Mouse (Mus musculus) ES-CJ7 (cell line): ENCODE data around the gene Ifna11.
"Not testable (repeated sequence)": the region's sequence is repeated elsewhere in the genome, so short reads cannot be mapped to it uniquely, and the experiment has no call there.

ENCODE experiments used
- DNase-seq: peaks from one replicate; pipeline ENCODE4 v3.0.0; 2011; ENCODE audit warnings: low read depth, low spot score

The Ifna11 gene

DNA sequence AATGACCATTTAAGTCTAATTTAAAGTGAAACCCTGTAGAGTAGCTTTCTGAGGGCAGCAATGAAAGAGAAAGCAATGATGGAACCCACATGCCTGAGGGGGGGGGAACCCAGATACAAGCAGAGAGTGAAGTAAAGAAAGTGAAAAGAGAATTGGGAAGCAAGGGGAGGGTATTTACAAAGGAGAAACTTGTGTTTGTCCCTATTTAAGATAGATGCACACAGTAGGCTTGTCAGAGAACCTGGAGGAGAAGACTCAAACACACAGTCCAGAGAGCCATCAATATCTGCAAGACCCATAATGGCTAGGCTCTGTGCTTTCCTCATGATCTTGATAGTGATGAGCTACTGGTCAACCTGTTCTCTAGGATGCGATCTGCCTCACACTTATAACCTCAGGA lies at the start of gene Ifna11:
TSS of gene Ifna11 (plus strand) at position 301 of the 400 bp plus-strand sequence.
- DNase-seq = no peak

- DNase-seq = not testable (repeated sequence)
These were observed 46.2 kb upstream of the Ifna11 start, which contains the start of gene Gm13290 for GRCm38 (mm10) chr4:88773534-88773933. Gene Gm13290, plus strand, starts transcription at chr4:88773834.

- not testable (repeated sequence) for DNase-seq
These were observed 43.1 kb upstream of the Ifna11 start, which contains the start of gene Gm13289 for GRCm38 (mm10) chr4:88776622-88777021. Gene Gm13289, plus strand, starts transcription at chr4:88776922.

DNA sequence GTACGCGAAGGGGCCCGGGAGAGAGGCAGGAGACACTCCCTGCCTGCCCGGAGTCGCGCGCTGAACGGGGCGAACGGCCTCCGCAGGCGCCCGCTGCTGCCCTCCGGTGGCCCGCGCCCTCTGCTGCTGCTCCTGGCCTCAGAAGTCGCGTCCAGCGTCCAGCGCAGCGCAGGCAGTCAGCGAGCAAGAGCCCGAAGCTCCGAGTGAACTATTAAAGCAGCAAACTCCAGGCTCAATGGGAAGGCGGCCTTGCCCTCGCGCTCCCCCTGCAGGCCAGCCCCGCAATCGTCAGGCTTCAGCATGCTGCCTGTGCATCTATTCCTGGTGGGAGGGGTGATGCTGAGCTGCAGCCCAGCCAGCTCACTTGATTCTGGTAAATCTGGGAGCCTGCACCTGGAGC lies 40.2 kb upstream of the Ifna11 start, which contains the start of gene Gm13272:
TSS of gene Gm13272 (plus strand) at position 301 of the 400 bp plus-strand sequence.
- not testable (repeated sequence) for DNase-seq

GRCm38 (mm10) chr4:88780320-88780719 lies 39.4 kb upstream of the Ifna11 start:
- DNase-seq = not testable (repeated sequence)

- not testable (repeated sequence) for DNase-seq
These were observed 37.9 kb upstream of the Ifna11 start, which contains the start of gene Ifnz for GRCm38 (mm10) chr4:88781831-88782230. Gene Ifnz, plus strand, starts transcription at chr4:88782131.

- not testable (repeated sequence) for DNase-seq
These were observed 37.4 kb upstream of the Ifna11 start for GRCm38 (mm10) chr4:88782335-88782734.

- DNase-seq = not testable (repeated sequence)
These were observed 34.4 kb upstream of the Ifna11 start, which contains the start of gene Gm13276 for GRCm38 (mm10) chr4:88785409-88785808. Gene Gm13276, plus strand, starts transcription at chr4:88785709.

DNA sequence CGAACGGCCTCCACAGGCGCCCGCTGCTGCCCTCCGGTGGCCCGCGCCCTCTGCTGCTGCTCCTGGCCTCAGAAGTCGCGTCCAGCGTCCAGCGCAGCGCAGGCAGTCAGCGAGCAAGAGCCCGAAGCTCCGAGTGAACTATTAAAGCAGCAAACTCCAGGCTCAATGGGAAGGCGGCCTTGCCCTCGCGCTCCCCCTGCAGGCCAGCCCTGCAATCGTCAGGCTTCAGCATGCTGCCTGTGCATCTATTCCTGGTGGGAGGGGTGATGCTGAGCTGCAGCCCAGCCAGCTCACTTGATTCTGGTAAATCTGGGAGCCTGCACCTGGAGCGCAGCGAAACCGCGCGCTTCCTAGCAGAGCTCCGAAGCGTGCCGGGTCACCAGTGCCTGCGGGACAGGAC lies 31.4 kb upstream of the Ifna11 start, which contains the start of gene Gm13277:
TSS of gene Gm13277 (plus strand) at position 231 of the 400 bp plus-strand sequence.
- not testable (repeated sequence) for DNase-seq

GRCm38 (mm10) chr4:88791250-88791649 lies 28.5 kb upstream of the Ifna11 start, which contains the start of gene Gm13278:
Gene Gm13278, plus strand, starts transcription at chr4:88791550.
- DNase-seq = not testable (repeated sequence)

- DNase-seq = not testable (repeated sequence)
These were observed 25.7 kb upstream of the Ifna11 start, which contains the start of gene Gm13275 for GRCm38 (mm10) chr4:88793936-88794675. Gene Gm13275, plus strand, starts transcription at chr4:88794487.

- DNase-seq = not testable (repeated sequence)
These were observed 22.7 kb upstream of the Ifna11 start, which contains the start of gene Gm13279 for GRCm38 (mm10) chr4:88797097-88797496. Gene Gm13279, plus strand, starts transcription at chr4:88797397.

- not testable (repeated sequence) for DNase-seq
These were observed 20.4 kb upstream of the Ifna11 start, which contains the start of gene Gm13285 for GRCm38 (mm10) chr4:88799365-88799764. Gene Gm13285, plus strand, starts transcription at chr4:88799665.

DNA sequence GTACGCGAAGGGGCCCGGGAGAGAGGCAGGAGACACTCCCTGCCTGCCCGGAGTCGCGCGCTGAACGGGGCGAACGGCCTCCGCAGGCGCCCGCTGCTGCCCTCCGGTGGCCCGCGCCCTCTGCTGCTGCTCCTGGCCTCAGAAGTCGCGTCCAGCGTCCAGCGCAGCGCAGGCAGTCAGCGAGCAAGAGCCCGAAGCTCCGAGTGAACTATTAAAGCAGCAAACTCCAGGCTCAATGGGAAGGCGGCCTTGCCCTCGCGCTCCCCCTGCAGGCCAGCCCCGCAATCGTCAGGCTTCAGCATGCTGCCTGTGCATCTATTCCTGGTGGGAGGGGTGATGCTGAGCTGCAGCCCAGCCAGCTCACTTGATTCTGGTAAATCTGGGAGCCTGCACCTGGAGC lies 16.8 kb upstream of the Ifna11 start, which contains the start of gene Gm13287:
TSS of gene Gm13287 (plus strand) at position 301 of the 400 bp plus-strand sequence.
- not testable (repeated sequence) for DNase-seq

DNA sequence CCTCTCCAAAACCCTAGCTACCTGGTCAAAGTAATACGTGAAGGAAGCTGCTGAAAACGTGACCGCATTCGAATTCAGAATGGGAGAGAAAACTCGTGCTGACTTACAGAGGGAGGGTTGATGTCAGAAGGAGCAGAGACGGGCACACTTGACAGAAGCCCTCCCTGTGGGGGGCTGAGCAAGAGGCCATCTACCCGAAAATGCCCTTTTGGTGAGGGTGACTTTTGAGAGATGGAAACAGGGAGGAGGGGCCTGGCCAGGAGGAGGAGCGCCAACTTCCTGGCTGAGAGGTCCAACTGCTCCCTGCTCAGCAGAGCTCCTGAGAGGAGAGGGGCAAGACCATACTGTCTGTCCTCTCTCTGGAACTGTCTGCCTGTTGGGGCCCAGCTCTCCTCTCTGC lies 14.5 kb upstream of the Ifna11 start, which contains the start of gene Gm13288:
TSS of gene Gm13288 (plus strand) at position 301 of the 400 bp plus-strand sequence.
- DNase-seq = not testable (repeated sequence)

DNA sequence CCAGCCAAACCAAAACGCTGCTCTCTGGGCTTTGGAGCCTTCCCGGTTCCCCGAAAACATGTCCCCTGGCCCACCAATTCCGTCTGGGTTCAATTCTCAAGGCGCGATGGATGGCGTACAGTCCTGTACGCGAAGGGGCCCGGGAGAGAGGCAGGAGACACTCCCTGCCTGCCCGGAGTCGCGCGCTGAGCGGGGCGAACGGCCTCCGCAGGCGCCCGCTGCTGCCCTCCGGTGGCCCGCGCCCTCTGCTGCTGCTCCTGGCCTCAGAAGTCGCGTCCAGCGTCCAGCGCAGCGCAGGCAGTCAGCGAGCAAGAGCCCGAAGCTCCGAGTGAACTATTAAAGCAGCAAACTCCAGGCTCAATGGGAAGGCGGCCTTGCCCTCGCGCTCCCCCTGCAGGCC lies 14.0 kb upstream of the Ifna11 start:
- not testable (repeated sequence) for DNase-seq

DNA sequence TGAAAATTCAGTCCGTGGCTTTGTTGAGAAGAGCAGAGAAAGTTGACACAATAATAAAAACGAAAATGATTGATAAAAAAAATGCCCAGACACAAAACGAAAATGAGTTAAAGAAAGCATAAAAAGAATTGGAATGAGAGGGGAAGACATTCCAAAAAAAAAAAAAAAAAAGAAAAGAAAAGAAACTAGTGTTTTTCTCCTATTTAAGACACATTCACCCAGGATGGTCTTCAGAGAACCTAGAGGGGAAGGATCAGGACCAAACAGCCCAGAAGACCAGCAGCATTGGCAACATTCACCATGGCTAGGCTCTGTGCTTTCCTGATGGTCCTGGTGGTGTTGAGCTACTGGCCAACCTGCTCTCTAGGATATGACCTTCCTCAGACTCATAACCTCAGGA lies 3.8 kb upstream of the Ifna11 start, which contains the start of gene Ifna7:
TSS of gene Ifna7 (plus strand) at position 301 of the 400 bp plus-strand sequence.
- no peak for DNase-seq

- DNase-seq = no peak
These were observed 3.2 kb downstream of the Ifna11 start for GRCm38 (mm10) chr4:88822995-88823394.

DNA sequence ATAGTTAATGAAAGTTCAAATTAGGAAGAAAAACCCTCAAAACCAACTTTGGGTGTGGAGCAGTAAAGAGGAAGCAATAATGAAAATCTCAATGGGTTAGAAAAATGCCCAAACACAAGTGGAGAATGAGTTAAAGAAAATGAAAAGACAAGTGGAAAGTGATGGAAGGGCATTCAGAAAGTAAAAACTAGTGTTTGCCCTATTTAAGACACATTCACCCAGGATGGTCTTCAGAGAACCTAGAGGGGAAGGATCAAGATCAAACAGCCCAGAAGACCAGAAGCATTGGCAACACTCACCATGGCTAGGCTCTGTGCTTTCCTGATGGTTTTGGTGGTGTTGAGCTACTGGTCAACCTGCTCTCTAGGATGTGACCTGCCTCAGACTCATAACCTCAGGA lies 7.4 kb downstream of the Ifna11 start, which contains the start of gene Ifna6:
TSS of gene Ifna6 (plus strand) at position 301 of the 400 bp plus-strand sequence.
- DNase-seq = not testable (repeated sequence)

DNA sequence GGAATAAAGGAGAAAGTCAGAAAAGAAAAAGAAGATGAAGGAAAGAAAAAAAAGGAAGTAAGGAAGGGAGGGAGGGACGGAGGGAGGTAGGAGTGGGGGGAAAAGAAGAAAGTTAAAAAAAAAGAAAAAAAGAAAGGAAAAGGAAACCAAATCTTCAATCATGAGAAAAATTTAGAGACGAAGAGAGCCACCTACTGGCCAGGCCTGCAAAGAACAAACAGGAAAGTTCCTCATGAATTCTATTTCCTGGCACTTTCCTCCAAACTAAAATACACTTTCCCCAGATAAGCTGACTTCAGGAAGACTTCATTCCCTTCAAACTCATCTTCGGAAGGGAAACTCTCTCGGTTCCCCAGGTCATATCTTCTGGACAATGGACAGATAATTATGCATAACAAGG lies 10.8 kb downstream of the Ifna11 start:
- peak; percentile 9 for DNase-seq

- not testable (repeated sequence) for DNase-seq
These were observed 15.5 kb downstream of the Ifna11 start, which contains the start of gene Ifna5 for GRCm38 (mm10) chr4:88835225-88835624. Gene Ifna5, plus strand, starts transcription at chr4:88835525.

- no peak for DNase-seq
These were observed 19.1 kb downstream of the Ifna11 start for GRCm38 (mm10) chr4:88838828-88839227.
